In the genomic region with DNA sequence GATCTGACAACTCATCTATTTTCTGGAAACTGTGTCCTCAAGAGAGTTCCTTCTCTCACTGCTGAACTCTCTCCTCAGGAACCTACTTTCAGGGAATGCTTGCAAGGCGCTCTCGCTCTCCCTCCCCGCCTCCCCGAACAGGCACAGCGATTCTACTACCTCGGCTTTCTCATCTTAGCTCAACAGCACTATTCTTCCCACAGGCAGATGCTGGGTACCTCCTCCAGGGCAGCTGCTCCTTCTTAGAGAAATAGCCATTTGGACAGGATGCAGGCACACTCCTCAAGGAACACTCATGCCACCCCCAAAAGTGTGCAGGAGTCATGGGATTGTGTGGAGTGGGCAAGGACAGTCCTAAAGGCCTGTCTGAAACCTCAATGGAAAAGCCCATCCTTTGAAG, we compare ENCODE assay signal across 18 mouse cellular contexts.
DNase-seq lines count a peak whose midpoint lies in the region; ATAC-seq lines count a peak whose summit lies in the region.
"Had no signal": no experiment of that assay in that cellular context is flagged by ENCODE, and none has a peak within 500 bp of the region (broad histone marks: within the 10 kb centered on the region; RNA-seq: fewer than 3 reads in every experiment).

No protein-coding gene starts in this region.

- no peak overlapping the region for H3K4me3 ChIP-seq in midbrain, embryonic 13.5 days (replicated peaks)
- no peak overlapping the region for H3K4me3 ChIP-seq in midbrain, embryonic 11.5 days (ENCODE audit: low read depth, low read length)
- no peak overlapping the region for H3K4me3 ChIP-seq in neural tube, embryonic 15.5 days (replicated peaks)
- H3K4me3 ChIP-seq: forebrain, embryonic 10.5 days; neural tube, embryonic 12.5 days had no signal

- ATAC-seq in midbrain, embryonic 13.5 days, result no peak
- no peak for ATAC-seq in midbrain, embryonic 11.5 days (ENCODE audit: low FRiP score)
- ATAC-seq in neural tube, embryonic 15.5 days (ENCODE audit: low FRiP score), result no peak

- no peaks in the 10 kb centered on the region for H3K36me3 ChIP-seq in midbrain, embryonic 13.5 days
- H3K36me3 ChIP-seq in midbrain, embryonic 11.5 days (ENCODE audit: control insufficient read depth, insufficient read depth, low read length), result no peaks in the 10 kb centered on the region
- no peaks in the 10 kb centered on the region for H3K36me3 ChIP-seq in neural tube, embryonic 15.5 days
- H3K36me3 ChIP-seq: forebrain, embryonic 10.5 days; neural tube, embryonic 12.5 days had no signal

- H3K4me1 ChIP-seq in midbrain, embryonic 13.5 days (replicated peaks), result peaks cover 23% of the 10 kb centered on the region
- peaks cover 5% of the 10 kb centered on the region; the same call in 1 of the 2 replicates for H3K4me1 ChIP-seq in midbrain, embryonic 11.5 days (ENCODE audit: control insufficient read depth, insufficient read depth, low read length)
- H3K4me1 ChIP-seq in neural tube, embryonic 15.5 days, result peaks cover 28% of the 10 kb centered on the region

- no peak overlapping the region for H3K4me2 ChIP-seq in midbrain, embryonic 13.5 days (replicated peaks)
- no peak overlapping the region for H3K4me2 ChIP-seq in midbrain, embryonic 11.5 days
- H3K4me2 ChIP-seq in neural tube, embryonic 15.5 days, result no peak overlapping the region
- H3K4me2 ChIP-seq: neural tube, embryonic 12.5 days had no signal

- 68% methylated on average over 6 of the region's 6 CpGs for WGBS in midbrain, embryonic 13.5 days
- 69% methylated on average over 6 of the region's 6 CpGs for WGBS in midbrain, embryonic 11.5 days
- WGBS in neural tube, embryonic 15.5 days, result 74% methylated on average over 6 of the region's 6 CpGs

- no peaks in the 10 kb centered on the region for H3K27me3 ChIP-seq in midbrain, embryonic 13.5 days
- no peaks in the 10 kb centered on the region for H3K27me3 ChIP-seq in midbrain, embryonic 11.5 days (ENCODE audit: control insufficient read depth, insufficient read depth, low read length)
- H3K27me3 ChIP-seq in neural tube, embryonic 15.5 days (replicated peaks), result no peaks in the 10 kb centered on the region
- H3K27me3 ChIP-seq: CH12.LX; neural tube, embryonic 12.5 days had no signal

- H3K27ac ChIP-seq in midbrain, embryonic 13.5 days, result 0 out of 2 replicates have a peak overlapping the region, but pooled peaks have one; percentile 5
- H3K27ac ChIP-seq in midbrain, embryonic 11.5 days (ENCODE audit: low read depth, low read length), result no peak overlapping the region
- peak overlapping the region; percentile 28; the same call in 1 of the 2 replicates for H3K27ac ChIP-seq in neural tube, embryonic 15.5 days (replicated peaks)
- H3K27ac ChIP-seq: forebrain, embryonic 10.5 days; kidney, postnatal 0 days; liver, embryonic 14.5 days; neural tube, embryonic 12.5 days had no signal

- no peak overlapping the region for H3K9ac ChIP-seq in midbrain, embryonic 13.5 days (replicated peaks)
- H3K9ac ChIP-seq in midbrain, embryonic 11.5 days (ENCODE audit: low read length), result no peak overlapping the region
- no peak overlapping the region for H3K9ac ChIP-seq in neural tube, embryonic 15.5 days (replicated peaks)
- H3K9ac ChIP-seq: liver, embryonic 14.5 days; neural tube, embryonic 12.5 days had no signal

- peak; percentile 17 for DNase-seq in kidney, postnatal 10 days
- DNase-seq in kidney, adult 9 months, result no peak
- DNase-seq in midbrain, embryonic 11.5 days (ENCODE audit: low spot score, missing footprints), result no peak
- peak; percentile 74 to 78 for DNase-seq in frontal cortex, adult 2 months (ENCODE audit: extremely low spot score in 1 of 2, low spot score in 1 of 2)
- DNase-seq in yolk sac, embryonic 10.5 days (ENCODE audit: low spot score), result no peak
- DNase-seq: adrenal gland, postnatal 25 days; cerebellum, adult 18-20 months; cerebellum, postnatal 25 days; gastrocnemius, postnatal 25 days; kidney, adult 11 months; thymus, postnatal 4 days had no signal

- no peaks in the 10 kb centered on the region for H3K9me3 ChIP-seq in midbrain, embryonic 13.5 days
- no peaks in the 10 kb centered on the region for H3K9me3 ChIP-seq in midbrain, embryonic 11.5 days (ENCODE audit: control insufficient read depth, low read length)
- no peaks in the 10 kb centered on the region for H3K9me3 ChIP-seq in neural tube, embryonic 15.5 days (replicated peaks)
- H3K9me3 ChIP-seq: forebrain, embryonic 10.5 days; neural tube, embryonic 12.5 days had no signal

Comparison
In these comparisons a context has a peak if more than half of its experiments do, and no peak if none do; other contexts are left out.
1. DNase-seq: peak in kidney, postnatal 10 days (single experiment) and frontal cortex, adult 2 months (2 of 2); none in kidney, adult 9 months (single experiment), midbrain, embryonic 11.5 days (single experiment) and yolk sac, embryonic 10.5 days (single experiment).